Mouse (Mus musculus) kidney, adult 2 months (tissue): ENCODE measurements at regions not wholly inside any gene's neighbourhood (a gene's known extent, or its start where the extent isn't known, plus 50 kb on each side); places are given as distances from the start of the nearest gene placed in this dataset.

Experiments used
- CTCF ChIP-seq: fragments of 200-500 bp; conservative IDR thresholded peaks from 2 replicates; pipeline ENCODE4 v1.5.1; 2011; ENCODE audit warnings: low read depth, mild to moderate bottlenecking, control low read depth, low read length, moderate library complexity, mixed read lengths; ENCODE audit not compliant: insufficient read depth, insufficient read length
- POLR2A ChIP-seq: fragments of 200-500 bp; IDR thresholded peaks from one replicate; pipeline ENCODE4 v1.6.1; 2011; ENCODE audit warnings: low read depth, low read length, control low read depth

- TF ChIP-seq POLR2A (no peak), CTCF (no peak)
Observed at GRCm38 (mm10) chr2:133035421-133035820, 89.7 kb upstream of the Fermt1 start.
